Mouse (Mus musculus): ENCODE measurements at regions not wholly inside any gene's neighbourhood (a gene's known extent, or its start where the extent isn't known, plus 50 kb on each side); places are given as distances from the start of the nearest gene placed in this dataset.
"Not testable (repeated sequence)": the region's sequence is repeated elsewhere in the genome, so short reads cannot be mapped to it uniquely, and the experiment has no call there.

DNA sequence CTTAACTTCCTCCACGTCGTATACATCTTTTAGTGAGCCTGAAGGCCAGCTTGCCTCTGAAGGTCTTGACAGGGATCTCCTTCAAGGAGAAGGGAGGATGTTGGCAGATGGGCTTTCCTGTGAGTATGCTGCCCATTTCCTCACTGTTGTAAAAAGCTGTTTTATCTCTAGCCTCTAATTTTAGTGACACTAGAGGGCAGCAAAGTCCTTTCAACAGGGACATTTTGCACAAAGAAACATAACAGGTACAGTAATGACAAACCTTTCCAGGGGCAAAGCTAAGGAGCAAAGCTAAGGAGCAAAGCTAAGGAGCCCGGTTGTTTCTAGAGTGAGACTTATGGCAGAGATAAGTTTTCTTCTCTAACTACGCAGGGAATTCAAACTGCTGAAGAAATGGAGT is 59.0 kb upstream of the Kbtbd8 start:
- Histone ChIP-seq H3K4me3 (ENCODE audit: low read depth, low read length) (no peak overlapping the region), H3K27me3 (replicated peaks; ENCODE audit: control insufficient read depth, insufficient read depth, low read length) (no peaks in the 10 kb centered on the region), H3K4me1 (replicated peaks; ENCODE audit: control insufficient read depth, insufficient read depth, low read length) (peaks cover 7% of the 10 kb centered on the region), H3K9ac (ENCODE audit: low read length) (no peak overlapping the region), H3K9me3 (ENCODE audit: control insufficient read depth, low read length) (no peaks in the 10 kb centered on the region), H3K27ac (ENCODE audit: low read depth) (no peak overlapping the region), H3K36me3 (ENCODE audit: control insufficient read depth, insufficient read depth, low read length) (no peaks in the 10 kb centered on the region), H3K4me2 (ENCODE audit: low read length) (no peak overlapping the region)
- DNase-seq (ENCODE audit: low spot score) (no peak), ATAC-seq (replicated peaks; ENCODE audit: low FRiP score, low TSS enrichment, low read depth) (no peak)
- WGBS: 49% methylated on average over 4 of the region's 4 CpGs

DNA sequence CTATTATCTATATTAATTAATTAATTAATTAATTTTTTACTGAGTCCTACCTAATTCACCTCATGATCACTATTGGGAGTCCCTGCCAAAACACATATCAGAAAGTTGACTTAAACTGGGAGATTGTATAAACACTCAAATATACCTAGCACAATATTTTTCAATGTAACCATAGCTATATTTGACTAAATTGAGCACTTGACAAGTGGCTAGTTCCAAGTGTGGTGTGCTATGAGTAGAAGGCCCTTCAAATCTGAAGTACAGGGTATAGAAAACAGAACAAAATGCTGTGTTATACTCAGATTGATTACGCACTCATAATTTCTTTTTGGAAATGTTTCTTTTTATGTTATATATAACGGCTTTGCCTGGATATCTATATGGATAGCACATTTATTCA is 60.8 kb upstream of the Kbtbd8 start:
- DNase-seq (ENCODE audit: low spot score): no peak
- no peak for ATAC-seq (replicated peaks; ENCODE audit: low FRiP score, low TSS enrichment, low read depth)
- Histone ChIP-seq H3K4me1 (replicated peaks; ENCODE audit: control insufficient read depth, insufficient read depth, low read length) (peaks cover 7% of the 10 kb centered on the region), H3K27me3 (replicated peaks; ENCODE audit: control insufficient read depth, insufficient read depth, low read length) (no peaks in the 10 kb centered on the region), H3K9me3 (ENCODE audit: control insufficient read depth, low read length) (no peaks in the 10 kb centered on the region), H3K4me3 (ENCODE audit: low read depth, low read length) (no peak overlapping the region), H3K4me2 (ENCODE audit: low read length) (no peak overlapping the region), H3K9ac (ENCODE audit: low read length) (no peak overlapping the region), H3K36me3 (ENCODE audit: control insufficient read depth, insufficient read depth, low read length) (no peaks in the 10 kb centered on the region), H3K27ac (ENCODE audit: low read depth) (no peak overlapping the region)
- WGBS: 88% methylated on average over 2 of the region's 2 CpGs

DNA sequence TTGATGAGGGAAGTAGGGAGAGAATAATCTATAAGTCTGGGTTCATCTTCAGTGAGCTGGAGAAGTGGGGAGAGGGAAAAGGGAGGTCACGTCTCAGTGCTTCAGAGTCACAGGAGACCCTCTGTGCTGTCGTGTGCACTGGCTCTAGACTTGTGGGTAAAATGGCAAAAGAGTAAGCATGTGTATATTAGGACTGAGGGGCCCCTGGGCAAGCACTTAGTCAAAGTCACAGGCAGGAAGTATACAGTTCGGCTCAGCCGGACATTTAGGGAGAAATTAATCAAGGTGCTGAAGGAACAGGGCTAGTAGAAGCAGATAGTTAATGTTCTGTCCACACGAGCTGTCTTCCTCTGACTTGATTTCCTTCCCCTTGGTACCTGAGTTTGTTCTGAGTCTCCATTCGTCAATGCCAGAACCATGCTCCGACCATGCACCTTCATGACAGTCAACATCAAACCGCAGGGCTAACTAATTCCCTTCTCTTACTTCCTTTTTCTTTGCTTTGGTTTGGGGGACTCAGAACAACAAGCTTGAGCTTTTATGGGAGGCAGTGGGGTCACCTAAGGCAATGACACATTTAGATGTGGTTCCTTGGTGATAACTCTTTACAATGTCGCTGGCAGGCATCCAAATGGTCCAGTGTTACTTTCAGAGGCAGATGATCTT is 63.2 kb upstream of the Kbtbd8 start:
- Histone ChIP-seq H3K4me3 (ENCODE audit: low read depth, low read length) (no peak overlapping the region), H3K36me3 (ENCODE audit: control insufficient read depth, insufficient read depth, low read length) (no peaks in the 10 kb centered on the region), H3K4me2 (ENCODE audit: low read length) (no peak overlapping the region), H3K27ac (ENCODE audit: low read depth) (no peak overlapping the region), H3K4me1 (replicated peaks; ENCODE audit: control insufficient read depth, insufficient read depth, low read length) (peaks cover 7% of the 10 kb centered on the region), H3K9ac (ENCODE audit: low read length) (no peak overlapping the region), H3K9me3 (ENCODE audit: control insufficient read depth, low read length) (no peaks in the 10 kb centered on the region), H3K27me3 (replicated peaks; ENCODE audit: control insufficient read depth, insufficient read depth, low read length) (no peaks in the 10 kb centered on the region)
- WGBS: 39% methylated on average over 9 of the region's 9 CpGs
- no peak for DNase-seq (ENCODE audit: low spot score)
- ATAC-seq (replicated peaks; ENCODE audit: low FRiP score, low TSS enrichment, low read depth): no peak

DNA sequence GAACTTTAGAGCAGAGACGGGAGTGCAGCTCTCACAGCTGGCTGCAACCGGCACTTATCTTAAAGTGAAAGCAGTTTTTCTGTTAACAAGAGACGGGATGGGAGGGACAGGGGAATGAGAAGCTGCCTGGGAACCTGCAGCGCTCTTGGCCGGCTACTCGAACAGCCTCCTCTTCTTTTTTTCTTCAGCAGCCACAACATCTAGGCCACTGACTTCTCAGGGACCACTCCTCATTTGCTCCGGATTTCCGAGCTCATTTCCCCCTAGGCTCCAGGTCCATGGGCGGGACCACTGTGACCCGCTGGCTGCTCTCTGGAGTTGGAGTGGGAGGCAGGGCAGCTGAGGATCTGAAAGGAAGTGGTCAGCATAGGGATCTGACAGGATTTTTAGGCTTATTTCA is 75.7 kb upstream of the Kbtbd8 start:
- not testable (repeated sequence) for H3K27ac ChIP-seq (ENCODE audit: low read depth); DNase-seq (ENCODE audit: low spot score); ATAC-seq (replicated peaks; ENCODE audit: low FRiP score, low TSS enrichment, low read depth); H3K36me3 ChIP-seq (ENCODE audit: control insufficient read depth, insufficient read depth, low read length); H3K4me3 ChIP-seq (ENCODE audit: low read depth, low read length); H3K4me1 ChIP-seq (replicated peaks; ENCODE audit: control insufficient read depth, insufficient read depth, low read length); H3K27me3 ChIP-seq (replicated peaks; ENCODE audit: control insufficient read depth, insufficient read depth, low read length); H3K9me3 ChIP-seq (ENCODE audit: control insufficient read depth, low read length); H3K4me2 ChIP-seq (ENCODE audit: low read length); H3K9ac ChIP-seq (ENCODE audit: low read length)
- 19% methylated on average over 7 of the region's 10 CpGs for WGBS

DNA sequence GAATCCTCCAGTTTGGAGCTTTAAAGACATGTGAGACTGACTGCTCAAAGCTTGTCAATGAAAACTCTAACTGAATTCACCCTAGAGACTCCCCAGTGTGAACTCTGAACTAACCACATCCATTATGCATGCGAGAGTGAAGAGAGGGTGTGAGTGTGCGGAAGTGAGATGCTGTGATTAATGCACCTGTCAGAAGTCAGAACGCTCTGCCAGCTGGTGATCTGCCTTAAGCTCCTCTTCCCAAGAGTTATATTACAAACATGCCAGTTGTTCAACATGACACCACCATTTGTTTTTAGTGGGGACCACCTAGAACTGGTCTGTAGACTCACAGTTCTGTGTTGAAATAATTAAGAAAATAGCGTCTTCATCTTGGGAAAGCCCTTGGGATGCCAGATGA is 92.8 kb upstream of the Kbtbd8 start:
- no peaks in the 10 kb centered on the region for H3K27me3 ChIP-seq (replicated peaks; ENCODE audit: control insufficient read depth, insufficient read depth, low read length)
- no peaks in the 10 kb centered on the region for H3K4me1 ChIP-seq (replicated peaks; ENCODE audit: control insufficient read depth, insufficient read depth, low read length)
- 27% methylated on average over 4 of the region's 4 CpGs for WGBS
- H3K4me3 ChIP-seq (ENCODE audit: low read depth, low read length): no peak overlapping the region
- H3K4me2 ChIP-seq (ENCODE audit: low read length): no peak overlapping the region
- H3K36me3 ChIP-seq (ENCODE audit: control insufficient read depth, insufficient read depth, low read length): no peaks in the 10 kb centered on the region
- DNase-seq (ENCODE audit: low spot score): no peak
- no peak for ATAC-seq (replicated peaks; ENCODE audit: low FRiP score, low TSS enrichment, low read depth)
- H3K27ac ChIP-seq (ENCODE audit: low read depth): no peak overlapping the region
- H3K9ac ChIP-seq (ENCODE audit: low read length): no peak overlapping the region
- H3K9me3 ChIP-seq (ENCODE audit: control insufficient read depth, low read length): no peaks in the 10 kb centered on the region

DNA sequence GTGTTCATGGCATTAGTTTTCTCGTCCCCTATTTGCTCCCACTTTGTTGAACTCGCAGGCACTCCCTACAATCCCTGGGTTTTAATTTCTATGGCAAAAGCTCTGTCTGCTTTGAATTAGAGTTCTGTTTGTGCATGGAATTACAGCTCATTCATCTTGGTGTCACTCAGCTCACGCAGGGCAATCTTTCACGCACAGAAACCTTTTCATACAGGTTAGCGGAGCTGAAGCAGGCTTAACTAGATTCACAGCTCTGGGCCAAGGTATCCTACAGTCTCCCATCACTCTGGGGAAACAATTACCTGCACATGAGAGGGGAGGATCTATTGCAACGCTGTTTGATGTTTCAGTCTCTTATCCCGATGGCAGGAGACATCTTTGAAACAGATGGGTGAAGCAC is 95.3 kb upstream of the Kbtbd8 start:
- H3K9ac ChIP-seq (ENCODE audit: low read length): no peak overlapping the region
- no peaks in the 10 kb centered on the region for H3K36me3 ChIP-seq (ENCODE audit: control insufficient read depth, insufficient read depth, low read length)
- WGBS: 47% methylated on average over 7 of the region's 7 CpGs
- DNase-seq (ENCODE audit: low spot score) (no peak), ATAC-seq (replicated peaks; ENCODE audit: low FRiP score, low TSS enrichment, low read depth) (no peak)
- no peaks in the 10 kb centered on the region for H3K4me1 ChIP-seq (replicated peaks; ENCODE audit: control insufficient read depth, insufficient read depth, low read length)
- no peaks in the 10 kb centered on the region for H3K27me3 ChIP-seq (replicated peaks; ENCODE audit: control insufficient read depth, insufficient read depth, low read length)
- H3K27ac ChIP-seq (ENCODE audit: low read depth): no peak overlapping the region
- H3K9me3 ChIP-seq (ENCODE audit: control insufficient read depth, low read length): no peaks in the 10 kb centered on the region
- no peak overlapping the region for H3K4me3 ChIP-seq (ENCODE audit: low read depth, low read length)
- H3K4me2 ChIP-seq (ENCODE audit: low read length): no peak overlapping the region

DNA sequence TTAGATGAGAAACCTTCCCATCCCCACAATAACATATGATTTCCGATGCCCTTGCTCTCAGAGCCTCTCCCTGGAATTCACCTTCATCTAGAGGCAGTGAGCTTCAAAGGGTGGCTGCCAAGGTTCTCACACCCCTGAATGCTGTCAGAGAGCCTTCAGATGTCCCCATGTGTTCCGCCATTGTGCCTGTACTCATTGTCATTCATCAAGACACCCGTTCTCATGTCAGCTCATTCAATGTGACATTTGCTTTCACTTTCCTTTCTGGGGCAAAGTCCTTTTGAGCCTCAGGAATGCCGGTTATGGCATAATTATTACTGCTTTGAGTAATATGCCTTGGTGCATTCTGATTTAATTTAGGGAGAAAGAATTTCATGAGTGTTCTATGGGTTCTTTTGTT is 99.1 kb upstream of the Kbtbd8 start:
- H3K4me2 ChIP-seq (ENCODE audit: low read length): no peak overlapping the region
- H3K9ac ChIP-seq (ENCODE audit: low read length): no peak overlapping the region
- H3K9me3 ChIP-seq (ENCODE audit: control insufficient read depth, low read length): no peaks in the 10 kb centered on the region
- DNase-seq (ENCODE audit: low spot score) (no peak), ATAC-seq (replicated peaks; ENCODE audit: low FRiP score, low TSS enrichment, low read depth) (no peak)
- no peaks in the 10 kb centered on the region for H3K4me1 ChIP-seq (replicated peaks; ENCODE audit: control insufficient read depth, insufficient read depth, low read length)
- no peak overlapping the region for H3K4me3 ChIP-seq (ENCODE audit: low read depth, low read length)
- no peak overlapping the region for H3K27ac ChIP-seq (ENCODE audit: low read depth)
- H3K27me3 ChIP-seq (replicated peaks; ENCODE audit: control insufficient read depth, insufficient read depth, low read length): no peaks in the 10 kb centered on the region
- WGBS: 44% methylated on average over 4 of the region's 4 CpGs
- no peaks in the 10 kb centered on the region for H3K36me3 ChIP-seq (ENCODE audit: control insufficient read depth, insufficient read depth, low read length)

DNA sequence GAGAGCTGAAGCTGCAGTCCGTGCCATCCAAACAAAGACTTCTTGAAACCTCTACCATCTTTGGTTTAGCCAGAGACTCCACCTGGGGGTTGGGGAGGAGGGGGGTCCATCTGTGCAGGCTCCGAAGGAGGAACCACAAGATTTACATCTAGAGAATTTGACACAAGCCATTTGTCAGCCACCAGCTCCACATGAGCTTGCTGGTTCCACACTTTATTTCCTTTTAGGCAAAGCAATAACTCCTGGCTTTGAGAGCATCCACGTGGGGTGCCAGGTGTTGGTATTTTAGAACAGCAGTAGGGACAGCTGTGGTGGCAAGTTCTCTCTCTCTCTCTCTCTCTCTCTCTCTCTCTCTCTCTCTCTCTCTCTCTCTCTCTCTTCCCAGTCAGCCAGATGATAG is 99.6 kb upstream of the Kbtbd8 start:
- no peak for DNase-seq (ENCODE audit: low spot score)
- Histone ChIP-seq H3K4me3 (ENCODE audit: low read depth, low read length) (no peak overlapping the region), H3K4me2 (ENCODE audit: low read length) (no peak overlapping the region), H3K27me3 (replicated peaks; ENCODE audit: control insufficient read depth, insufficient read depth, low read length) (no peaks in the 10 kb centered on the region), H3K4me1 (replicated peaks; ENCODE audit: control insufficient read depth, insufficient read depth, low read length) (no peaks in the 10 kb centered on the region), H3K27ac (ENCODE audit: low read depth) (no peak overlapping the region), H3K9ac (ENCODE audit: low read length) (no peak overlapping the region), H3K9me3 (ENCODE audit: control insufficient read depth, low read length) (no peaks in the 10 kb centered on the region), H3K36me3 (ENCODE audit: control insufficient read depth, insufficient read depth, low read length) (no peaks in the 10 kb centered on the region)
- 35% methylated on average over 3 of the region's 3 CpGs for WGBS
- ATAC-seq (replicated peaks; ENCODE audit: low FRiP score, low TSS enrichment, low read depth): no peak

DNA sequence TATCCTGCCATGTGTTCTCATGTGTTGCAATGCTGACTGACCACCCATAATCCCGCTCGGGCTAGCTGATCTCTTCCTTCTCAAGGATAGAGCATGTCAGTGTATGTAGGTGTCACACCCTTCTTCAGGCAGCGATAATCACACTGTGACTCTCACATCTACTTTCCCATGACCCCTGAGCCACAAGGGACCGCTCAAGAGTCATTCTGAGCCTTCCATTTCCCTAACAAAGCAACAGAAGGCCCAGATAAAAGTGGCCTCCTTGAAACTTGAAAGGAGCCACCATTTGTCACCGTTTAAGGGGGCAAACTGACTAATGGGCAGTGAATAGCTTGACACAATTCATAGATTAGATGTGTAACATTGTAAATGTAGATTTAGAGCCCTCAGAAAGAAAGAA is 103.9 kb upstream of the Kbtbd8 start:
- no peak for ATAC-seq (replicated peaks; ENCODE audit: low FRiP score, low TSS enrichment, low read depth)
- Histone ChIP-seq H3K27ac (ENCODE audit: low read depth) (no peak overlapping the region), H3K27me3 (replicated peaks; ENCODE audit: control insufficient read depth, insufficient read depth, low read length) (no peaks in the 10 kb centered on the region), H3K4me3 (ENCODE audit: low read depth, low read length) (no peak overlapping the region), H3K9me3 (ENCODE audit: control insufficient read depth, low read length) (no peaks in the 10 kb centered on the region), H3K9ac (ENCODE audit: low read length) (no peak overlapping the region), H3K36me3 (ENCODE audit: control insufficient read depth, insufficient read depth, low read length) (no peaks in the 10 kb centered on the region), H3K4me2 (ENCODE audit: low read length) (no peak overlapping the region), H3K4me1 (replicated peaks; ENCODE audit: control insufficient read depth, insufficient read depth, low read length) (no peaks in the 10 kb centered on the region)
- DNase-seq (ENCODE audit: low spot score): no peak
- 38% methylated on average over 5 of the region's 5 CpGs for WGBS

Measured in intestine, embryonic 14.5 days (tissue).